Mouse (Mus musculus) midbrain, postnatal 0 days (tissue): Measurements from ENCODE around the gene Brwd3. TPM values are rescaled to one million over a fixed set of nuclear protein-coding genes. Genes with fewer than 3 reads are reported as not detected.

Experiments used
- ATAC-seq: fragments of 200-750 bp; cut with Nextera tagmentation; 2 replicates; pipeline ENCODE4 v1.8.0; 2017; ENCODE audit warnings: moderate number of reproducible peaks, mild to moderate bottlenecking, moderate TSS enrichment, moderate library complexity; ENCODE audit not compliant: low FRiP score
- DNase-seq: peaks from one replicate; pipeline ENCODE4 v3.0.0-alpha.2; 2015; ENCODE audit warnings: low spot score
- H3K27ac ChIP-seq: fragments of 300-500 bp; sonication (generic); 2 replicates; pipeline ENCODE4 v1.5.1; 2014; ENCODE audit warnings: low read depth, mild to moderate bottlenecking, low read length, mixed read lengths
- H3K27me3 ChIP-seq: fragments of 300-500 bp; sonication (generic); 2 replicates; pipeline ENCODE4 v1.6.1; 2014; ENCODE audit warnings: low read length, control low read depth, mixed read lengths; ENCODE audit not compliant: insufficient read depth
- H3K36me3 ChIP-seq: fragments of 300-500 bp; sonication (generic); 2 replicates; pipeline ENCODE4 v1.6.1; 2014; ENCODE audit warnings: low read length, control low read depth, mixed read lengths; ENCODE audit not compliant: insufficient read depth
- H3K4me1 ChIP-seq: fragments of 300-500 bp; sonication (generic); 2 replicates; pipeline ENCODE4 v1.6.1; 2014; ENCODE audit warnings: mild to moderate bottlenecking, control low read depth, antibody characterized with exemption, low read length, mixed read lengths; ENCODE audit not compliant: insufficient read depth
- H3K4me2 ChIP-seq: fragments of 300-500 bp; sonication (generic); 2 replicates; pipeline ENCODE4 v1.6.1; 2014; ENCODE audit warnings: low read depth, mild to moderate bottlenecking, low read length, mixed read lengths; ENCODE audit not compliant: poor library complexity, severe bottlenecking
- H3K4me3 ChIP-seq: fragments of 300-500 bp; sonication (generic); 2 replicates; pipeline ENCODE4 v1.5.1; 2014; ENCODE audit warnings: low read depth, mild to moderate bottlenecking, low read length, moderate library complexity
- H3K9ac ChIP-seq: fragments of 300-500 bp; sonication (generic); replicated peaks from 2 replicates; pipeline ENCODE4 v1.6.1; 2014; ENCODE audit warnings: mild to moderate bottlenecking, low read length, moderate library complexity, mixed read lengths; ENCODE audit not compliant: poor library complexity, severe bottlenecking
- H3K9me3 ChIP-seq: fragments of 300-500 bp; sonication (generic); 2 replicates; pipeline ENCODE4 v1.6.1; 2016; ENCODE audit warnings: low read length, control low read depth
- CTCF ChIP-seq: IDR thresholded peaks from 2 replicates; pipeline ENCODE4 v1.5.1; 2016; ENCODE audit warnings: antibody characterized with exemption, mild to moderate bottlenecking
- WGBS: fragments of 180-500 bp; shearing (Covaris S2); extraction: QIAGEN DNeasy Blood & Tissue Kit; methylation state at CpG from one replicate; pipeline ENCODE4 v1.1.7; 2014; 5-methylcytosine and 5-hydroxymethylcytosine counted together
- polyA plus RNA-seq: library from polyadenylated mRNA; unstranded; fragments of >200 nt; fragmentation: Nextera tagmentation; extraction: Ambion mirVana; gene quantifications from 2 replicates; pipeline ENCODE4 v1.2.1, GENCODE M21; 2015
- total RNA-seq: library from RNA; depleted of rRNA; stranded (reverse); fragments of >200 nt; gene quantifications from 2 replicates; pipeline ENCODE4 v1.2.3, GENCODE M21; 2014

The Brwd3 gene
- total and polyA plus RNA-seq, 2 experiments from 2014 or later: 2.5 to 4.8 TPM

GRCm38 (mm10) chrX:108832674-108833189, 1.4 kb downstream of the Brwd3 start:
- H3K27me3 ChIP-seq: no peaks in the 10 kb centered on the region
- DNase-seq (peak; percentile 92), ATAC-seq (peak; percentile 82)
- TF ChIP-seq CTCF: no peak
- peak overlapping the region; percentile 73 for H3K27ac ChIP-seq
- no peaks in the 10 kb centered on the region for H3K4me1 ChIP-seq
- H3K36me3 ChIP-seq: no peaks in the 10 kb centered on the region
- H3K9ac ChIP-seq: peak overlapping the region; percentile 59; the same call in 1 of the 2 replicates
- peak overlapping the region; percentile 50 for H3K4me2 ChIP-seq
- peak overlapping the region; percentile 56 for H3K4me3 ChIP-seq
- no peaks in the 10 kb centered on the region for H3K9me3 ChIP-seq
- 23% methylated on average over 13 of the region's 13 CpGs for WGBS

DNA sequence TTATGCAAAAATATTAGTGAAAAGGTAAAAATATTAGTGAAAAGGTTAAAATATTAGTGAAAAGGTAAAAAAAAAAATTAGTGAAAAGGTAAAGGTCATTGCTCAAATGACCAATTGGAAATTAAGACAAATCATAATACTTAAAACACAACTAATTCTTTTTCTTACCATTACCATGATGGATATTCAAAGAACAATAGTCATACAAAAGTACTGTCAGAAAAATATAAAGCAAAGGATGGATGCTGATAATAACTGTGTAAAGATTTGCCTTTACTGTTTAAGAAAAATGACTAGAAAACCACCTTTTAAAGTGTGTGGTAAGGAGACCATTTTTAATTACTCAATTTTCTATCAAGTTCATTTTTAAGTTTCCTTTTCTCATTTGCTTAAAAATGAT, 2.9 kb downstream of the Brwd3 start:
- no peak overlapping the region for H3K9ac ChIP-seq
- no peaks in the 10 kb centered on the region for H3K36me3 ChIP-seq
- TF ChIP-seq CTCF: no peak
- no peaks in the 10 kb centered on the region for H3K27me3 ChIP-seq
- H3K9me3 ChIP-seq: no peaks in the 10 kb centered on the region
- no peak overlapping the region for H3K4me3 ChIP-seq
- no peak for ATAC-seq
- H3K4me2 ChIP-seq: no peak overlapping the region
- no peak overlapping the region for H3K27ac ChIP-seq
- DNase-seq: no peak
- no peaks in the 10 kb centered on the region for H3K4me1 ChIP-seq

DNA sequence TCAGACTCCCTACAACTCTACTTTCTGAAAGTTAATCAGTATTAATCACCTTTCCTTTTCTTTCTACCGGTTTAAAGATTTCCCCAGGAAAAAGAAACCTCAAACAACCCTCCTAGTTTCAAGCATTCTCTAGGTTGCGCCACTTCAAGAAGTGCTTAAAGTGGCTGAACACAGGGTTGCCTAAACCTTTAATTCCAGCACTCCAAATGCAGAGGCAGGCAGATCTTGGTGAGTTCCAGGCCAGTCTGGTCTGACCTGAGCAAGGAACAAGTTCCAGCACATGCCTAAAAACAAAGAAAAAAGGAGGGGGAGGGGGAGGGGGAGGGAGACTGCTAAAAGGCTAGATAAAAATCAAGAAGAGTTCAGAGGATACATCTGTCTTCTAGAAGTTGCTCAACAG, 6.1 kb downstream of the Brwd3 start:
- Histone ChIP-seq H3K36me3 (no peaks in the 10 kb centered on the region), H3K4me1 (no peaks in the 10 kb centered on the region), H3K4me3 (no peak overlapping the region), H3K9ac (no peak overlapping the region), H3K4me2 (no peak overlapping the region), H3K27me3 (no peaks in the 10 kb centered on the region), H3K27ac (no peak overlapping the region), H3K9me3 (no peaks in the 10 kb centered on the region)
- DNase-seq: no peak
- WGBS: 78% methylated on average over 2 of the region's 2 CpGs
- ATAC-seq: no peak
- no peak for TF ChIP-seq CTCF

GRCm38 (mm10) chrX:108797268-108797667, 36.9 kb downstream of the Brwd3 start:
- TF ChIP-seq CTCF: no peak
- Histone ChIP-seq H3K27ac (no peak overlapping the region), H3K4me1 (no peaks in the 10 kb centered on the region), H3K9ac (no peak overlapping the region), H3K4me2 (no peak overlapping the region), H3K36me3 (no peaks in the 10 kb centered on the region), H3K9me3 (no peaks in the 10 kb centered on the region), H3K4me3 (no peak overlapping the region), H3K27me3 (no peaks in the 10 kb centered on the region)
- DNase-seq: no peak
- ATAC-seq: no peak
- 85% methylated on average over 3 of the region's 3 CpGs for WGBS

DNA sequence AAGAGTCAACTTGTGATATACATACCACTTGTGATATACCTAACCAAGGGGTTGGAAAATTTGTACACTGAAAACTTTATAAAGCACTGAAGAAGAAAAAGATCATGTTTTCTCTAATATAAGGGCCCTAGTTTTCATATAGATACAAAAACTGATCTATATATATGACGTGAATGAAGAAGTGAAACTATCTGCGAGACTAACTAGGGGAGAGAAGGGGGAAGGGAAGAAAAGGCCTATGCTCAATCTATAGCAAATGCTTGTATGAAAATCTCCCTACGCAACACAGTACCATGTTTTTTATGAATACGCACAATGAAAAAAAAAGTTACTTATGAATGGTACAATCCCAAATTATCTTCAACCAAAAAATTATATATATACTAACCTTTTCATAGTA, 50.4 kb downstream of the Brwd3 start:
- ATAC-seq: no peak
- Histone ChIP-seq H3K36me3 (no peaks in the 10 kb centered on the region), H3K9ac (no peak overlapping the region), H3K4me2 (no peak overlapping the region), H3K9me3 (no peaks in the 10 kb centered on the region), H3K27ac (no peak overlapping the region), H3K27me3 (no peaks in the 10 kb centered on the region), H3K4me3 (no peak overlapping the region), H3K4me1 (no peaks in the 10 kb centered on the region)
- WGBS: 88% methylated on average over 4 of the region's 4 CpGs
- DNase-seq: no peak
- no peak for TF ChIP-seq CTCF

DNA sequence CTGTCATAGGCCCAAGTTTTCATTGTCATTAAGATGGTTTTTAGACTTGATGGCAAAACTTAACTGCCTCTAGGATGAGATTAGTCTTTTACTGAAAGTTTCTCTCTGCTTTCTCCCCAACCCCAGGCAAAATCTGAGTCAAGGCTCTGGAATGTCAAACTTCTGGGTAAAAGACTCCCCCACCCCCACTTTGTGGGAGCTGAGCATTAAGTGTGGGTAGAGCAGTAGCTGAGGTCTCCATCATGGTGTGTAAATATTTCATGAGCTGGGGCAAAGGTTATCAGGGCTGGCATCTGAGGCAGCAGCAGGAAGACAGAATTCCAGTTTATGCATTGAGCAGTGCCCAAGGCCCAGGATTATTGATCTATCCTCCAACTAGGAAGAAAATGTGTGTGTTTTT, 102.4 kb downstream of the Brwd3 start:
- DNase-seq (no peak), ATAC-seq (no peak)
- Histone ChIP-seq H3K4me1 (no peaks in the 10 kb centered on the region), H3K27me3 (no peaks in the 10 kb centered on the region), H3K9me3 (no peaks in the 10 kb centered on the region), H3K9ac (no peak overlapping the region), H3K27ac (no peak overlapping the region), H3K36me3 (no peaks in the 10 kb centered on the region), H3K4me3 (no peak overlapping the region), H3K4me2 (no peak overlapping the region)
- TF ChIP-seq CTCF: no peak
